Mouse (Mus musculus): ENCODE measurements around the gene Tmem181a. TPM values are rescaled to one million over a fixed set of nuclear protein-coding genes. Genes with fewer than 3 reads are reported as not detected.
A peak's percentile ranks its signal among the peaks of the same experiment; 100 is the strongest.
"Not testable (repeated sequence)": the region's sequence is repeated elsewhere in the genome, so short reads cannot be mapped to it uniquely, and the experiment has no call there.

Tmem181a gene
- total RNA-seq, 2 experiments from 2014 or later = 4.0 to 6.0 TPM

DNA sequence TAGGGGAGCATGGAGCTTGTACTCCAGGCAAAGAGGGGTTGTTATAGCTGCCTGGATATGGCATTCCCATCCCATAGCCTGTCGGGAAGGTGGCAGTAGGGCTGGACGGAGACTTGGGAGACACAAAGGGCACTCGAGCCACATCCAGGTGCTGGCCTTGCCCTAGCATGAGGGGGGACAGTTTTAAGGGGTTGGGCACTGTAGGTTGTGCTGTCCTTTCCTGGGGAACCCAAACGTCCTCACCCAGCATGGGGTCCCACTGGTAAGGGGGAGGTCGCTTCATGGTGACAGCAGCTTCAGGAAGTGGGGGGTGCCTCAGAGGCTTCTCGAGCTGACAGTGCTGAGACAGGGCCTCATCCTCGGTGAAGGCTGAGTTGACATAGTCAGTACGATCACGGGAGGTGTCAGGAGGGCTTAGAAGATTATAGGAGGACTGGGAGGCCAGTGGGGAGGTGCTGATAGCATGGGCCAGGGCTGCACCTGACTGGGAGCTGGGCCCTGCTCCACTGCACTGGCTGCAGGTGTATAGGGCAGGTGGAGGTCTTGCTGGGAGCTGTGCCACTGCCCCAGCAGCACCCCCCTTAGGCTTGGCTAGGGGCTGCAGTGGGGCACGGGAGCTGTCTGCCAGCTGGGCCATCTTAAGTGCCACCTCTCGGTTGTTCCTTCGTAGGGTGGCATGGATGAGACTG is 86.1 kb downstream of the Tmem181a start:
- H3K4me3 ChIP-seq; intact Hi-C loops (cut with DNase I); H3K27ac ChIP-seq; DNase-seq: not testable (repeated sequence)

DNA sequence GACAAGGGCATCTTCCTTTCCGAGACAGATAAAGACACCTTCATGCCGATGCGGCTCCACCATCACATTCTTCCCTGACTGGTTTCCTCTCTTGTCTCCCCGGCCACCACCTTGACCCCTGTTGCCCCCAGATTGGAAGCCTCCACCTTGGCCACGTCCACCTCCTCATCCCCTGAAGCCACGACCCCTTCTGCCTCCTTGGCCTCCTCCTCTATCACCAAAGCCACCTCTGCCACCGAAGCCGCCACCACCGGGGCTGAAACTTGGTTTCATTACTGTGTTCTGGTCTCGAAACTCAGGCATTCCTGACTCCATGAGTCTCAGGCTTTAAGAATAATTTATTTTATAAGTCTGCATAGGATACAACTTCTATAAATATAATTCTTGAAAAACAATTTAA is 98.6 kb downstream of the Tmem181a start:
- H3K27ac ChIP-seq; intact Hi-C loops (cut with DNase I); H3K4me3 ChIP-seq: not testable (repeated sequence)
- DNase-seq = peak; percentile 16

Other genes with a start within 250 kb of the Tmem181a start
- 1 to 10 TPM; 6.5 to 7.3 TPM for gene Serac1, start 177.1 kb upstream of the Tmem181a start, total RNA-seq (2021)
- gene Gtf2h5, start 177.1 kb upstream of the Tmem181a start, total RNA-seq (2021) = 10 to 100 TPM; 50.5 to 52.7 TPM
- gene Tulp4, start 150.4 kb upstream of the Tmem181a start, total RNA-seq (2021) = 100 to 1,000 TPM; 111 to 124 TPM
- gene Dynlt1a, start 60.6 kb downstream of the Tmem181a start, total RNA-seq (2021) = 1 to 10 TPM; 3.7 to 4.7 TPM
- gene Dynlt1b, start 173.3 kb downstream of the Tmem181a start, total RNA-seq (2021) = 10 to 100 TPM; 55.9 to 57.4 TPM

Measured in gastrocnemius, adult 2 months (tissue).